In genomic region chr15:85409836-85410235, GRCm38 (mm10) we compare ENCODE assay signal across 14 mouse cellular contexts.
DNase-seq lines count a peak whose midpoint lies in the region; ATAC-seq and TF ChIP-seq lines count a peak whose summit lies in the region.
"Had no signal": no experiment of that assay in that cellular context is flagged by ENCODE, and none has a peak within 500 bp of the region (broad histone marks: within the 10 kb centered on the region; RNA-seq: fewer than 3 reads in every experiment).

No protein-coding gene starts in this region.

- intact Hi-C loops in heart, postnatal 25 days (cut with DNase I) = no loop called here

- no peak for TF ChIP-seq CTCF in heart, postnatal 0 days (IDR thresholded peaks at IDR 0.05; ENCODE audit: low read depth)
- TF ChIP-seq CTCF in thymus, adult 2 months (IDR thresholded peaks at IDR 0.05; ENCODE audit: borderline replicate concordance, control insufficient read depth, extremely low read depth, insufficient read depth, low read length, poor library complexity) = no peak

- H3K4me3 ChIP-seq in heart, postnatal 0 days (ENCODE audit: low read depth, low read length) = no peak overlapping the region
- H3K4me3 ChIP-seq in thymus, adult 2 months (ENCODE audit: control insufficient read depth, insufficient read depth, low read length) = no peak overlapping the region
- no peak overlapping the region for H3K4me3 ChIP-seq in forebrain, embryonic 14.5 days (ENCODE audit: low read depth, low read length)
- H3K4me3 ChIP-seq: liver, embryonic 13.5 days; megakaryocyte, embryonic 14.5 days had no signal

- TF ChIP-seq EP300 in heart, postnatal 0 days (IDR thresholded peaks at IDR 0.05; ENCODE audit: low read depth) = no peak

- H3K4me1 ChIP-seq in heart, postnatal 0 days (ENCODE audit: control insufficient read depth, insufficient read depth) = peaks cover 10% of the 10 kb centered on the region
- H3K4me1 ChIP-seq in thymus, adult 2 months (replicated peaks; ENCODE audit: control insufficient read depth, insufficient read depth, low read length) = peaks cover 33% of the 10 kb centered on the region
- 0 out of 2 replicates have a peak, but pooled peaks cover 3% of the 10 kb centered on the region for H3K4me1 ChIP-seq in forebrain, embryonic 14.5 days (ENCODE audit: control insufficient read depth, insufficient read depth, low read length)

- H3K36me3 ChIP-seq in heart, postnatal 0 days (replicated peaks; ENCODE audit: control insufficient read depth, insufficient read depth, low read length) = no peaks in the 10 kb centered on the region
- no peaks in the 10 kb centered on the region for H3K36me3 ChIP-seq in thymus, adult 2 months (ENCODE audit: control insufficient read depth, insufficient read depth, low read length)
- H3K36me3 ChIP-seq in forebrain, embryonic 14.5 days (ENCODE audit: control insufficient read depth, insufficient read depth, low read length) = peaks cover 3% of the 10 kb centered on the region; the same call in 1 of the 2 replicates
- H3K36me3 ChIP-seq: liver, embryonic 13.5 days had no signal

- H3K27ac ChIP-seq in heart, postnatal 0 days (ENCODE audit: low read depth) = peak overlapping the region; percentile 28; the same call in 1 of the 2 replicates
- peak overlapping the region; percentile 95 for H3K27ac ChIP-seq in thymus, adult 2 months (ENCODE audit: control insufficient read depth, insufficient read depth, low read length)
- no peak overlapping the region for H3K27ac ChIP-seq in forebrain, embryonic 14.5 days (ENCODE audit: low read depth, low read length)
- H3K27ac ChIP-seq: liver, embryonic 13.5 days had no signal

- no peaks in the 10 kb centered on the region for H3K27me3 ChIP-seq in heart, postnatal 0 days (ENCODE audit: control insufficient read depth, insufficient read depth, low read length)
- H3K27me3 ChIP-seq in thymus, adult 2 months (ENCODE audit: control insufficient read depth, insufficient read depth, low read length) = no peaks in the 10 kb centered on the region
- no peaks in the 10 kb centered on the region for H3K27me3 ChIP-seq in forebrain, embryonic 14.5 days (replicated peaks; ENCODE audit: control insufficient read depth, insufficient read depth, low read length)
- H3K27me3 ChIP-seq: liver, embryonic 13.5 days; megakaryocyte, embryonic 14.5 days had no signal

- no peaks in the 10 kb centered on the region for H3K9me3 ChIP-seq in heart, postnatal 0 days (replicated peaks; ENCODE audit: control insufficient read depth, low read length)
- no peaks in the 10 kb centered on the region for H3K9me3 ChIP-seq in forebrain, embryonic 14.5 days (replicated peaks; ENCODE audit: control insufficient read depth, low read length)
- H3K9me3 ChIP-seq: liver, embryonic 13.5 days; megakaryocyte, embryonic 14.5 days had no signal

- no peak for DNase-seq in heart, postnatal 0 days (ENCODE audit: low spot score)
- DNase-seq in heart, postnatal 25 days (ENCODE audit: low spot score) = no peak
- no peak for DNase-seq in thymus, adult 2 months
- DNase-seq in thymus, adult 18-20 months = no peak
- peak; percentile 69 to 81 for DNase-seq in cerebellum, postnatal 25 days
- no peak for DNase-seq in natural killer cell, adult 2 months (ENCODE audit: low spot score in 2 of 2)
- DNase-seq in forebrain, embryonic 14.5 days (ENCODE audit: low spot score) = no peak
- DNase-seq: forebrain, postnatal 0 days; gastrocnemius, postnatal 10 days; heart, postnatal 36 days; kidney, adult 8-10 months; liver, embryonic 13.5 days; lung, postnatal 10 days had no signal

- no peak overlapping the region for H3K4me2 ChIP-seq in heart, postnatal 0 days (ENCODE audit: low read depth, low read length)
- H3K4me2 ChIP-seq in forebrain, embryonic 14.5 days (ENCODE audit: low read length) = no peak overlapping the region
- H3K4me2 ChIP-seq: liver, embryonic 13.5 days had no signal

- H3K9ac ChIP-seq in heart, postnatal 0 days (replicated peaks; ENCODE audit: low read depth, low read length) = no peak overlapping the region
- H3K9ac ChIP-seq in forebrain, embryonic 14.5 days (ENCODE audit: low read length) = no peak overlapping the region
- H3K9ac ChIP-seq: forebrain, postnatal 0 days; liver, embryonic 13.5 days had no signal

- WGBS in heart, postnatal 0 days = 74% methylated on average over 6 of the region's 6 CpGs
- WGBS in thymus, adult 2 months = 76% methylated on average over 6 of the region's 6 CpGs
- 87% methylated on average over 6 of the region's 6 CpGs for WGBS in forebrain, embryonic 14.5 days

- no peak for TF ChIP-seq POLR2A in thymus, adult 2 months (IDR thresholded peaks at IDR 0.05; ENCODE audit: control insufficient read depth, extremely low read depth, insufficient read depth, low read length, poor library complexity)

- ATAC-seq in heart, postnatal 0 days (ENCODE audit: insufficient read depth, low read depth) = no peak
- ATAC-seq in forebrain, embryonic 14.5 days = no peak
- ATAC-seq: forebrain, postnatal 0 days had no signal

Comparison
In these comparisons a context has a peak if more than half of its experiments do, and no peak if none do; other contexts are left out.
1. DNase-seq: peak in cerebellum, postnatal 25 days (2 of 2); none in heart, postnatal 0 days (single experiment), heart, postnatal 25 days (single experiment), thymus, adult 2 months (single experiment), thymus, adult 18-20 months (0 of 2), natural killer cell, adult 2 months (0 of 2) and forebrain, embryonic 14.5 days (single experiment).